Mouse (Mus musculus) fibroblast of lung, adult 2 months (primary cell): ENCODE data around the gene Tcaf3.
A peak's percentile ranks its signal among the peaks of the same experiment; 100 is the strongest.

Experiments used
- DNase-seq: peaks from one replicate; pipeline ENCODE4 v3.0.0-alpha.2; 2011; ENCODE audit warnings: low read depth

The Tcaf3 gene

DNA sequence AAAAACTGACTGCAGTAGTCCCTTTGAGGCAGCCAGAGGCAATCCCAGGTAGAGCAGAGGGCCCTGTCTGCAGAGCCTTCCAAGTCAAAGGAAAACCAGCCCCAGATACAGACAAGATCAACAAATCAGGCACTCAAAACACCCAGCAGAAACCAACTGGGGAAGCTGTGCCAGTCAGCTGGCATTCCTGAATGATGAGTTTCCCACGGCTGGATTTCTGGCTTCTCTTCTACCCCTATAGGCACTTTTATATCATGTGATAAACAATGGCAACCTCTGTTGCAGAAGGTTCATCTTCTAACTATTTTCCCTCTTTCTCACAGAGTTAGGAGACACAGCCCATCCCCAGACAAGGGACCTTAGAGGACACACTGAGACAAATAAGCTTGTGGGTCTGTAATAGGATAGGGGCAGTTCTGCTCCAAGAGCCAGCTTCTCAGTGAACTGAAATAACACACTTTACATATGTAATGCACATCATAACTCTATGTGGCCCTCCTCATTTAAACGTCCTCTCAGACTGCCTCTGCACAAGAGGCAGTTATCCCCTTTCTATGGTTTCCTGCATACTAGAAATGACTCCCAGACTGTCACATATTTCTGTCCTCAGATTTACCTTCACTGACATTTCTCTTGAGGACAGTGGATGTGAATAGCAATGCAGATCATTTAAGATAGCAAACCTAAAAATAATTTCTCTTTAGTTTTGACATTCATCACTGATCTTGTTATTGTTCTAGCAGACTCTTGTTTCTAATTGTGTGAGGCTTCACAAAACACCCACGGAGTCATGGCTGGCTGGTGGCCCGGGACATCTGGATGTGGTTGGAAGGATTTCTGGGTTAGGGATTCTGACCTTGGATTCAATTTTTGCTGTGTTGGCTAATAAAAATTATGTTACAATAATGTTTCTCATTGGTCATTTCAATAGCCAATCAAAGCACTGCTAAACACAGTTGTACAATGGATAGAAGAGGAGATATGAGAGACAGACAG lies 55.2 kb downstream of the Tcaf3 start:
- DNase-seq: peak; percentile 80

DNA sequence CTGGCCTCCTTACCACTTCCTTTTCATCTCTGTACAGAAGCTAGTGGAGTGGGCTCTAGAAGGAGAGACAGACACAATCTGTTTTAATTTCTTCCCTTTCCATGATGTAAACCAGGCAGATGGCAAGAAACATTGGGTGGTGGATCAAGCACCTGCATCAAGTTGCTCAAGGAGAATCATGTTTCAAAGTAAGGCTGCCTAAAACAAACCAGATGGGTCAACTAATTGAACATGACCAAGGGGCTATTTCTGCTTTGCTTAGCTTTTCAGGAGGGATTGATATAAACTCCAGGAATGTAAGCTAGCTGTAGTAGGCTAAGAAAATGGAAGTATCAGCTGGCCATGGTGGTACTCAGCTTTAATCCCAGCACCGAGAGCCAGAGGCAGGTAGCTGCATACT lies 56.8 kb downstream of the Tcaf3 start:
- DNase-seq: no peak

DNA sequence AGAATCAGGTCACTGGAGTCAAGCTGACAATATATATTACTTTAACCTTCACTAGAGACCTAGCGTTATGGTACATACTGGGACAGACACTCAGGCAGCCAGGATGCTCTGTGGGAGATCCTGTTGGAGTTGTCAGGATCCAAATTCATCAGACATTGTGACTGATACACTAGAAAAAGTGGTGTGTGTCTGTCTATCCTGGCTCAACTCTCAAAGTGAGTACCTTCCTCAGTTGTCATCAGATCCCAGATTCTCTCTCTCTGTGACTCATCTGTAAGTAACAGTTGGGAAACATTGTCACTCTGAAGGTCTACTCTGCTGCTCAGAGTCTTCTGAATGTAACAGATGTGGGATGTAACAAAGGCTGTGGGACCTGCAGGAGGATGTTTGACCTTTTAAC lies 57.8 kb downstream of the Tcaf3 start:
- no peak for DNase-seq
